ENCODE assay signal across 8 mouse cellular contexts in genomic region chr13:75236424-75236823, GRCm38 (mm10).
DNase-seq lines count a peak whose midpoint lies in the region; ATAC-seq and TF ChIP-seq lines count a peak whose summit lies in the region.

No protein-coding gene starts in this region.

- no peaks in the 10 kb centered on the region for H3K36me3 ChIP-seq in lung, embryonic 14.5 days (ENCODE audit: insufficient read depth)
- H3K36me3 ChIP-seq in lung, postnatal 0 days (ENCODE audit: insufficient read depth, low read length), result no peaks in the 10 kb centered on the region

- no peak overlapping the region for H3K27ac ChIP-seq in lung, embryonic 14.5 days (ENCODE audit: low read depth)
- no peak overlapping the region for H3K27ac ChIP-seq in lung, postnatal 0 days (ENCODE audit: low read length)

- H3K9ac ChIP-seq in lung, embryonic 14.5 days, result no peak overlapping the region
- no peak overlapping the region for H3K9ac ChIP-seq in lung, postnatal 0 days (replicated peaks; ENCODE audit: low read depth)

- no peaks in the 10 kb centered on the region for H3K27me3 ChIP-seq in lung, embryonic 14.5 days (ENCODE audit: insufficient read depth, low read length)
- H3K27me3 ChIP-seq in lung, postnatal 0 days (replicated peaks; ENCODE audit: insufficient read depth, low read length), result no peaks in the 10 kb centered on the region

- no peak overlapping the region for H3K4me2 ChIP-seq in lung, embryonic 14.5 days
- H3K4me2 ChIP-seq in lung, postnatal 0 days (replicated peaks; ENCODE audit: low read depth, low read length), result no peak overlapping the region

- no peak for TF ChIP-seq EP300 in lung, postnatal 0 days (IDR thresholded peaks at IDR 0.05)

- DNase-seq in cerebellum, postnatal 10 days, result peak; percentile 83 to 88
- DNase-seq in lung, embryonic 14.5 days, result no peak
- no peak for DNase-seq in lung, postnatal 0 days (ENCODE audit: low spot score)
- peak; percentile 10 to 15 for DNase-seq in layer of hippocampus, postnatal 36 days
- no peak for DNase-seq in c-Kit-positive CD71-positive TER-119-positive erythroid progenitor cells, embryonic 14.5 days (ENCODE audit: low spot score)
- no peak for DNase-seq in frontal cortex, postnatal 14 days (ENCODE audit: low spot score in 2 of 2)

- WGBS in lung, embryonic 14.5 days, result 81% methylated on average over 2 of the region's 2 CpGs
- WGBS in lung, postnatal 0 days, result 52% methylated on average over 2 of the region's 2 CpGs

- H3K4me3 ChIP-seq in lung, embryonic 14.5 days (ENCODE audit: low read depth, low read length), result no peak overlapping the region
- no peak overlapping the region for H3K4me3 ChIP-seq in lung, postnatal 0 days (ENCODE audit: low read depth, low read length)

- no peaks in the 10 kb centered on the region for H3K9me3 ChIP-seq in lung, embryonic 14.5 days (ENCODE audit: low read depth, low read length)
- no peaks in the 10 kb centered on the region for H3K9me3 ChIP-seq in lung, postnatal 0 days (ENCODE audit: low read length)

- TF ChIP-seq CTCF in lung, embryonic 14.5 days (IDR thresholded peaks at IDR 0.05; ENCODE audit: low read depth), result no peak
- no peak for TF ChIP-seq CTCF in lung, postnatal 0 days (IDR thresholded peaks at IDR 0.05)

- H3K4me1 ChIP-seq in lung, embryonic 14.5 days (ENCODE audit: insufficient read depth), result no peaks in the 10 kb centered on the region
- H3K4me1 ChIP-seq in lung, postnatal 0 days (ENCODE audit: insufficient read depth, low read depth, low read length), result no peaks in the 10 kb centered on the region

- no peak for ATAC-seq in cerebellum, adult (ENCODE audit: insufficient number of reproducible peaks, low FRiP score, low TSS enrichment)
- 0 out of 2 replicates have a peak, but pooled peaks have one; percentile 28 for ATAC-seq in lung, embryonic 14.5 days (ENCODE audit: insufficient read depth)
- no peak for ATAC-seq in lung, postnatal 0 days
- peak; percentile 46; the same call in 1 of the 2 replicates for ATAC-seq in granulocyte monocyte progenitor cell, adult 5-6 weeks (replicated peaks; ENCODE audit: poor library complexity, severe bottlenecking)

Comparison
In these comparisons a context has a peak if more than half of its experiments do, and no peak if none do; other contexts are left out.
1. ATAC-seq: peak in lung, embryonic 14.5 days (single experiment) and granulocyte monocyte progenitor cell, adult 5-6 weeks (single experiment); none in cerebellum, adult (single experiment) and lung, postnatal 0 days (single experiment).
2. DNase-seq: peak in cerebellum, postnatal 10 days (2 of 2) and layer of hippocampus, postnatal 36 days (2 of 2); none in lung, embryonic 14.5 days (single experiment), lung, postnatal 0 days (single experiment), c-Kit-positive CD71-positive TER-119-positive erythroid progenitor cells, embryonic 14.5 days (single experiment) and frontal cortex, postnatal 14 days (0 of 2).